Mouse (Mus musculus) heart, postnatal 0 days (tissue): ENCODE data around the gene Tmem204. TPM values are rescaled to one million over a fixed set of nuclear protein-coding genes. Genes with fewer than 3 reads are reported as not detected.

Source experiments
- ATAC-seq: fragments of 200-750 bp; cut with Nextera tagmentation; 2 replicates; pipeline ENCODE4 v1.8.0; 2017; ENCODE audit warnings: low read depth, moderate number of reproducible peaks, moderate library complexity; ENCODE audit not compliant: insufficient read depth
- DNase-seq: peaks from one replicate; pipeline ENCODE4 v3.0.0-alpha.2; 2016; ENCODE audit warnings: low spot score
- H3K27ac ChIP-seq: fragments of 300-500 bp; sonication (generic); 2 replicates; pipeline ENCODE4 v1.5.1; 2014; ENCODE audit warnings: low read depth, mild to moderate bottlenecking
- H3K27me3 ChIP-seq: fragments of 300-500 bp; sonication (generic); 2 replicates; pipeline ENCODE4 v1.6.1; 2014; ENCODE audit warnings: low read length, mixed read lengths; ENCODE audit not compliant: control insufficient read depth, insufficient read depth
- H3K36me3 ChIP-seq: fragments of 300-500 bp; sonication (generic); replicated peaks from 2 replicates; pipeline ENCODE4 v1.6.1; 2014; ENCODE audit warnings: low read length, mixed read lengths; ENCODE audit not compliant: control insufficient read depth, insufficient read depth
- H3K4me1 ChIP-seq: fragments of 300-500 bp; sonication (generic); 2 replicates; pipeline ENCODE4 v1.6.1; 2014; ENCODE audit warnings: antibody characterized with exemption; ENCODE audit not compliant: control insufficient read depth, insufficient read depth
- H3K4me2 ChIP-seq: fragments of 300-500 bp; sonication (generic); 2 replicates; pipeline ENCODE4 v1.6.1; 2014; ENCODE audit warnings: low read depth, mild to moderate bottlenecking, low read length, moderate library complexity
- H3K4me3 ChIP-seq: fragments of 300-500 bp; sonication (generic); 2 replicates; pipeline ENCODE4 v1.5.1; 2014; ENCODE audit warnings: low read depth, low read length
- H3K9ac ChIP-seq: fragments of 300-500 bp; sonication (generic); replicated peaks from 2 replicates; pipeline ENCODE4 v1.6.1; 2014; ENCODE audit warnings: low read depth, low read length, mixed read lengths
- H3K9me3 ChIP-seq: fragments of 300-500 bp; sonication (generic); replicated peaks from 2 replicates; pipeline ENCODE4 v1.6.1; 2016; ENCODE audit warnings: low read length; ENCODE audit not compliant: control insufficient read depth
- CTCF ChIP-seq: IDR thresholded peaks from 2 replicates; pipeline ENCODE4 v1.5.1; 2016; ENCODE audit warnings: antibody characterized with exemption, control low read depth, low read depth
- EP300 ChIP-seq: IDR thresholded peaks from 2 replicates; pipeline ENCODE4 v1.6.1; 2016; ENCODE audit warnings: antibody characterized with exemption, low read depth
- WGBS: fragments of 180-500 bp; shearing (Covaris S2); extraction: QIAGEN DNeasy Blood & Tissue Kit; methylation state at CpG from one replicate; pipeline ENCODE4 v1.1.7; 2014; 5-methylcytosine and 5-hydroxymethylcytosine counted together
- polyA plus RNA-seq: library from polyadenylated mRNA; unstranded; fragments of >200 nt; fragmentation: Nextera tagmentation; extraction: Ambion mirVana; gene quantifications from 2 replicates; pipeline ENCODE4 v1.2.1, GENCODE M21; 2015
- total RNA-seq: library from RNA; depleted of rRNA; stranded (reverse); fragments of >200 nt; gene quantifications from 2 replicates; pipeline ENCODE4 v1.2.3, GENCODE M21; 2014; ENCODE audit warnings: low replicate concordance

Gene Tmem204
- total and polyA plus RNA-seq, 2 experiments from 2014 or later, result 27.9 to 56.4 TPM

DNA sequence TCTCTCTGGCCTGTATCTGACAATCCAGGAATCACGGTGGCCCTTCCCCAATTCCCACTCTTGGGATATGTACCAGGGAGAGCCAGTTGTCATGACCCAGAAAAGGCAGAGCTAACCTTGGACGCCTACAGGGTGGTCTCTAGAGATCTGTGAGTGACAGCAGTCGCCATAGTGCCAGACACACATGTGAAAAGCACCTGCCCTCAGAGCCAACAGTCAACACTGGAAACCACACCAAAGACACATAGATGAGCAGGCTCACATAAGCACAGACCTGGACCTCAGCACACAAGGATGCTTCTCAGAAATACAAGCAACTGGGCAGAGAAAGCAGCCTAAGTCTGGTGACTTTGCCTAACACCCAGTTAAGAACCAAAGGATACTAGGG, 29.0 kb upstream of the Tmem204 start:
- H3K4me3 ChIP-seq, result no peak overlapping the region
- no peak overlapping the region for H3K9ac ChIP-seq
- H3K4me1 ChIP-seq, result peaks cover 19% of the 10 kb centered on the region
- H3K4me2 ChIP-seq, result no peak overlapping the region
- H3K36me3 ChIP-seq, result peaks cover 26% of the 10 kb centered on the region
- DNase-seq (no peak), ATAC-seq (no peak)
- no peak for TF ChIP-seq EP300
- no peak for TF ChIP-seq CTCF
- no peaks in the 10 kb centered on the region for H3K9me3 ChIP-seq
- no peaks in the 10 kb centered on the region for H3K27me3 ChIP-seq
- H3K27ac ChIP-seq, result peak overlapping the region; percentile 27
- WGBS, result 51% methylated on average over 3 of the region's 3 CpGs

DNA sequence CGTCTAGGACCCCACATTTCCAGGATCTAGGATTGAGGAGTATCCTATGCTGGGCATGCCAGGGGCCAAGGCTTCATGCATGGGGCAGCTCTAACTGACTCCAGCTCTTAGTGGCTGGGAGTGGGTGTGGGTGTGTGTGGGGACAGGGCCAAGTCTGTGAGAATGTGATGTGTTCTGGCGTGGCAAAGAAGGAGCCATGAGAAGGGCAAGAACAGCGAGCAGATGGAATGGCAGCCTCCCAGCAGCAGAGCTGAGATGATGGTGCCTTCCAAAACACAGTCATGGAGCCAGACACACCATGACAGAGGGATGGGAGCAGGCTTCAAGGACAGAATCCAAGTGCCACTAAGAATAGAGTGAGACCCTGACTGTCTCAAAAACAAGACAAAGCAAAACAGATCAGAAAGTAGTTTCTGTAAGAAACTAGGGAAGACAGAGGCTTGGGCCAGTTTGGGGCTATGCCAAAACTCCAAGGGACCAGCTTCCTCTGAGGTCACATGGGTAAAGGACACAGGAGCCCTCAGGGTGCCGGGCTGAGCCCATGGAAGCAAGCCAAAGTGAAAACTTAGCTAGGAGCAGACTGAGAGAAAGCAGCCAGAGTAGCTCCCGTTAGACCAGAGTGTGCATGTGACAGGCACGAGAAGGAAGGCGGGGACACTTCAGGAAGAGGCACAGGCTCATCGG, 28.5 kb upstream of the Tmem204 start:
- no peak for ATAC-seq
- DNase-seq, result peak; percentile 19
- 38% methylated on average over 8 of the region's 8 CpGs for WGBS
- H3K36me3 ChIP-seq, result peaks cover 30% of the 10 kb centered on the region
- H3K27ac ChIP-seq, result peak overlapping the region; percentile 27
- peaks cover 19% of the 10 kb centered on the region for H3K4me1 ChIP-seq
- TF ChIP-seq CTCF (no peak), EP300 (no peak)
- H3K27me3 ChIP-seq, result no peaks in the 10 kb centered on the region
- H3K9ac ChIP-seq, result no peak overlapping the region
- no peak overlapping the region for H3K4me2 ChIP-seq
- H3K9me3 ChIP-seq, result no peaks in the 10 kb centered on the region
- H3K4me3 ChIP-seq, result no peak overlapping the region

DNA sequence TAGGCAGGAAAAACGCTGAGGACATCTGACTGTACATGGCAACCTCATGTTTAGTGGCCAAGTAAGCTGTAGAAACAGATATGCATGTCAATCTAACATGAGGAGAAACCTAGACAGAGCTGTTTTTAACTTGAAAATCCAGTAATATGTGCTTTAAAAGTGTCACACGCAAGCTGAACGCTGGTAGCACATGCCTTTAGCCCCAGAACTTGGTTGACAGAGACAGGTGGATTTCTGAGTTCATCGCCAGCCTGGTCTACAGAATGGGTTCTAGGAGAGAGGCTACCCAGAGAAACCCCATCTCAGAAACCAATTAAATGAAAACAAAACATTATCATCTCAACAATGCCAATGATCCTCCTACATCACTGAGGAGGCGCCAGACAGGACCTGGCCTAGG, 27.8 kb upstream of the Tmem204 start:
- no peak for ATAC-seq
- WGBS, result 91% methylated on average over 5 of the region's 5 CpGs

DNA sequence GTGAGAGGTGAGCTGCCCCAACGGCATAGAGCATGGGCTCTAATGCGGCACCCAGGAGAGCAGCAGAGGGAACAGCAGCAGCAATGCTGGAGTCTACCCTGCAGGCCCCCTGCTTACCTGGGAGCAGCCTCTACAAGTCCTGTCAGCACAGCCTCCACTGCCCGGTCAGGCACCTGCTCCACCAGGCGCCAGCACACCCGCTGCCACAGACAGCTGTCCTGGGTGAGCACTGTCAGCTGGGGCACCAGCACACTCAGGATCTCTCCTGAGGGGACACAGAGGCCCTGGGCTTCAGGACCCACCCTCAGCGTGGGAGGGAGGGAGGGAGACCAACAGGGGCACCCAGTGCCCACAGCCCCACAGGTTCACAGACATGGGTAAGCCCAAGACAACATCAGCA, 27.2 kb upstream of the Tmem204 start:
- Histone ChIP-seq H3K9ac (no peak overlapping the region), H3K4me2 (no peak overlapping the region), H3K4me1 (peaks cover 19% of the 10 kb centered on the region), H3K36me3 (peaks cover 43% of the 10 kb centered on the region), H3K27me3 (no peaks in the 10 kb centered on the region), H3K4me3 (no peak overlapping the region), H3K27ac (no peak overlapping the region), H3K9me3 (no peaks in the 10 kb centered on the region)
- ATAC-seq, result no peak
- no peak for DNase-seq
- 86% methylated on average over 6 of the region's 6 CpGs for WGBS
- no peak for TF ChIP-seq CTCF
- TF ChIP-seq EP300, result no peak

More for the DNA sequence above, 27.8 kb upstream of the Tmem204 start:
- no peak overlapping the region for H3K4me2 ChIP-seq
- H3K27ac ChIP-seq, result no peak overlapping the region
- no peaks in the 10 kb centered on the region for H3K9me3 ChIP-seq
- H3K36me3 ChIP-seq, result peaks cover 37% of the 10 kb centered on the region
- H3K4me1 ChIP-seq, result peaks cover 19% of the 10 kb centered on the region
- H3K27me3 ChIP-seq, result no peaks in the 10 kb centered on the region
- no peak overlapping the region for H3K9ac ChIP-seq
- no peak overlapping the region for H3K4me3 ChIP-seq
- no peak for TF ChIP-seq EP300
- TF ChIP-seq CTCF, result no peak
- DNase-seq, result no peak

DNA sequence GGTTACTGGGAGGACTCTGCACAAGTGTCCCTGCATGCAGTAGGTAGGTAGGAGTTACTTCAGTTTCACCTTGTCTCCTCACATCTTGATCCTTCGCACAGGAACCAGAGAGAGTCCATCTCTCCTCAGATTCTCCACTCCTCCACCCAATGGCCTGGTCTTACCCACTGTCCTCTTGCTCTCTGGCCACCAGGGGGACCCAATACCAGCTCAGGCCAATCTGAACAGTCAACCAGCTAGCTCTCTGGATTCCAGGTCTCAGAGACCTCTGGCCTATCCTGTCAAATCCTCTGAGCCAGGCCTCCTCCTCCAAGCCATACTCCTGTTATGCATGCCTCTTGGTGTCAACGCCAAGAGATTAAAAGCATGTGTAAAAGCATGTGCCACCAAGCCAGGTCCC, 26.2 kb upstream of the Tmem204 start:
- ATAC-seq (peak; percentile 50; the same call in 1 of the 2 replicates), DNase-seq (peak; percentile 45)
- Histone ChIP-seq H3K4me3 (no peak overlapping the region), H3K9ac (no peak overlapping the region), H3K27me3 (no peaks in the 10 kb centered on the region), H3K4me1 (0 out of 2 replicates have a peak, but pooled peaks cover 13% of the 10 kb centered on the region), H3K36me3 (peaks cover 51% of the 10 kb centered on the region), H3K9me3 (no peaks in the 10 kb centered on the region), H3K4me2 (no peak overlapping the region), H3K27ac (no peak overlapping the region)
- no peak for TF ChIP-seq EP300
- peak; percentile 72 for TF ChIP-seq CTCF
- 70% methylated on average over 2 of the region's 2 CpGs for WGBS

DNA sequence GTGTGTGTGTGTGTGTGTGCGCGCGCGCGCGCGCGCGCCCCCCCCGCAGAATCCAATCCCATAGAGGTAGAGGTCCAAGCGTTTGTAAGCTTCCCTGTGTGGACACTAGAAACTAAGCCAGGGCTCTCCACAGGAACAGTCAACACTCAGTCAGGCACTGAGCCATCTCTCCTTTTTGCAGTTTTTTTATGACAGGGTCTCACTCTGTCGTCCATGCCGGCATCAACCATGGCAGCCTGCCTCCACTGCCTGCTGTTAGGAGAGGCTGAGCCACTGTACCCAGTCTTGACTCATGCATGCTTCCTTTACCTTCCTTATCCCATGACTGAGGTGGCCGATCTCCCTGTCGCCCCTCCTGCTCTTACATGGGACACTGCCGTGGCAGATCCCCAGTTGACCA, 24.4 kb upstream of the Tmem204 start:
- ATAC-seq, result no peak
- Histone ChIP-seq H3K4me3 (no peak overlapping the region), H3K4me2 (no peak overlapping the region), H3K27ac (no peak overlapping the region), H3K27me3 (no peaks in the 10 kb centered on the region), H3K36me3 (peaks cover 69% of the 10 kb centered on the region), H3K9ac (no peak overlapping the region), H3K9me3 (no peaks in the 10 kb centered on the region), H3K4me1 (0 out of 2 replicates have a peak, but pooled peaks cover 13% of the 10 kb centered on the region)
- no peak for DNase-seq
- 79% methylated on average over 13 of the region's 16 CpGs for WGBS
- TF ChIP-seq EP300 (no peak), CTCF (no peak)
